Mouse (Mus musculus): Measurements from ENCODE around the gene Gm35315.
"Not testable (repeated sequence)": the region's sequence is repeated elsewhere in the genome, so short reads cannot be mapped to it uniquely, and the experiment has no call there.

Gene Gm35315

GRCm38 (mm10) chr5:110094030-110094846, at the start of gene Gm35315:
Gene Gm35315, minus strand, starts transcription at chr5:110094420.
- DNase-seq (ENCODE audit: low spot score in 2 of 2) = peak; percentile 84 to 85

DNA sequence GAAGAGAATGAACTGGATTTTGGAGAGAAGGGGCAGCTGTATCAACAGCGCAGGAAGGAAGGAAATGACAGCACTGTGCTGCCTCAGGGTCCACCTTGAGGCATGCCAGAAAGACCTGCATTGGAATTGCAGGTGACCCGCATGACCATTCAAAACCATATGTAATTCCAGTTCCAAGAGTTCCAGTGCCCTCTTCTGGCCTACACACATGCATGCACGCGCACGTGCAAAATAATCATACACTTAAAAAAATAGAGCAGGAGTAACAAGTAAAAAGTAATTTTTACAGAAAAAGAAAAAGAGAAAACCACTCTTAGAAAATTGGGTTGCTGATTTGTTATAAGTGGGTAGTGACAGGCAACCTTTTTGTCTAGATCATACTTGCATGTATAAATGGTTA, 48.8 kb upstream of the Gm35315 start:
- no peak for DNase-seq (ENCODE audit: low spot score in 2 of 2)

GRCm38 (mm10) chr5:110142309-110142708, 48.1 kb upstream of the Gm35315 start:
- DNase-seq (ENCODE audit: low spot score in 2 of 2) = no peak

- DNase-seq (ENCODE audit: low spot score in 2 of 2) = no peak
Measured at GRCm38 (mm10) chr5:110140424-110140823, 46.2 kb upstream of the Gm35315 start.

GRCm38 (mm10) chr5:110139325-110139724, 45.1 kb upstream of the Gm35315 start:
- no peak for DNase-seq (ENCODE audit: low spot score in 2 of 2)

DNA sequence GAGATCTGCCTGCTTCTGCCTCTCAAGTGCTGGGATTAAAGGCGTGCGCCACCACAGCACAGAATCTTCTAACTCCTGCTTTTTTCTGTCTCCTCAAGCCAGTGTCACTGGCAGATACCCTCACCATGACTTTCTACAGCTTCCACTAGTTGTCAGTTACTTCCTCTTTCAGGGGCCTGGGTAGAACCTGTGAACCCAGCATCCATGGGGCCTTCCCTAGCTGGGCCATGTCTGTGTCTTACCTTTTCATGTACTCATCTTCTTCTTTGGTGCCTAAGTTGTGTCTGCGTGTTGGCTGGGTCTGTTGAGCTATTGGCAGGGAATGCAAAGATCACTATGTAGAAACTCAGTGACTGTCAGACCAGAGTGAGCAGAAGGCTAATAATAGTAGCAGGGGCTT, 43.6 kb upstream of the Gm35315 start:
- DNase-seq (ENCODE audit: low spot score in 2 of 2) = no peak

DNA sequence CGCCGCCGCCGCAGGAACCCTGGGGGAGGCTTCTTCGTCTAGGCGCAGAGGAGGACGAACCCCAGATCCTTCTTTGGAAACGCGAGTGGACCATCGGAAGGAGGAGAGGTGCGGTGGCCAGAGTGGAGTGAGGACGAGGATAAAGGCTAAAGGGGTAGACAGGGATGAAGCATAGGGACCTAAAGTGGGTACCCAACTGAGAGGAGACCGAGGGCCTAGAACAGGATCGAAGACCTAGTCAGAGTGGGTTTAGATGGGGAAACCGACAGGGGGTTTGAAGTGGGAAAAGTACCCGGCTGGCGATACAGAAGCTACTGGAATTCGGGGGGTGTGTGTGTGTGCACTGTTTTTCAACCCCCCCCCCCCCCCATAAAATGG, 41.9 kb upstream of the Gm35315 start:
- DNase-seq (ENCODE audit: low spot score in 2 of 2) = no peak

DNA sequence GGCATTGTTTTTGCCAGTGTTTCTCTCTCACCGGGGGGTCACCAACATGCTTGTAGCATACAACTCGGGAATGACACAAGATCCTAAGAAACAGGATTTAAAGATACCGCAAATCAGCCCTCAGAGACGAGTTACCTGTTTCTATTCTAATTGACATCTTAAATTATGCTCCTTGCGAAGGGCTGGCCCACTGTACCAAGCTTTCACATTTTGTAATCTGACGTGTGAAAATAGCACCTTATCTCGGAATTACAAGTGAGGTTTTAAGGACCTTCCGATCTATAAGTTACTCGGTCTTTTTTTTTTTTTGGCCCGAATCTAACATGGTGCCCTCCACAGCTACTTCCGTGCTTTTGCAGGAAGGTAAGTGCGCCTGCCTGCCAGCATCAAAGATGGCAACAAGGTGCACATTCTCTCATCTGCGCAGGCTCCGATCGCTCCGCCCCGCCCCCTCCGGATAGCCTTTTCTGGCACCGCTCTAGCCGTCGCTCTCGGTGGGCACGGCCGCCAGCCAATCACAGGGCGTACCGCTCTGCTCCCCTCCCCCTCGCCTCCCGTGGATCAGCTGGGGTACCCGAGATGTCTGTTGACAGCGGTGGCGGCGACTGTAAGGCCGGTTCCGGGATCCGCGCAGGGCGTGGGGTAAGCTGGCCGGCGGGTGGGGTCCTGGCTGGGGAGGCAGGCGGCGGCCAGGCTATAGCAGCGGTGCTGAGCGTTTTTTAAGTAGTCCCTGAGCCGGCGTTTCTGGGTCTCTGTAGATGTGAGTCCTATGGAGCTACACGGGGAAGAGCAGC, 41.3 kb upstream of the Gm35315 start, which contains the start of gene Chfr:
Chfr (plus strand) TSS at position 550 of the 794 bp plus-strand sequence.
- peak; percentile 98 to 100 for DNase-seq (ENCODE audit: low spot score in 2 of 2)

DNA sequence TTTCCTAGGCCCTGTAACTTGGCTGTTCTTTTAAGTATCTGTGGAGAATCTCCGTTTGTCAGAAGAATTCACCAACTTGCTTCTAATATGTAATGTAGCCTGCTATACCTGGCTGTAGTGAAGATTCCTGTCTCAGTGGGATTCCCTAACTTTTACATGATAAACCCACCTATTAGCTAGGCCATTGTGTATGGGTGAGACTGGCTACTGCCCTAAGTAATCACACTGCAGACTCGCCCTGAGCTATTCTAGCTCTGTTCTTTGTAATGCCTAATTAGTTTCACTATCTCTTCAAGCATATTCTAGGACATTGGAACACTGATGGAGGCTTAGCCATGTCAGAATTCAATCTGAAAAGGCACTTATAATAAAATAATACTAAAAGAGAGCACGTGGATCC, 28.2 kb upstream of the Gm35315 start:
- DNase-seq (ENCODE audit: low spot score in 2 of 2) = not testable (repeated sequence)

DNA sequence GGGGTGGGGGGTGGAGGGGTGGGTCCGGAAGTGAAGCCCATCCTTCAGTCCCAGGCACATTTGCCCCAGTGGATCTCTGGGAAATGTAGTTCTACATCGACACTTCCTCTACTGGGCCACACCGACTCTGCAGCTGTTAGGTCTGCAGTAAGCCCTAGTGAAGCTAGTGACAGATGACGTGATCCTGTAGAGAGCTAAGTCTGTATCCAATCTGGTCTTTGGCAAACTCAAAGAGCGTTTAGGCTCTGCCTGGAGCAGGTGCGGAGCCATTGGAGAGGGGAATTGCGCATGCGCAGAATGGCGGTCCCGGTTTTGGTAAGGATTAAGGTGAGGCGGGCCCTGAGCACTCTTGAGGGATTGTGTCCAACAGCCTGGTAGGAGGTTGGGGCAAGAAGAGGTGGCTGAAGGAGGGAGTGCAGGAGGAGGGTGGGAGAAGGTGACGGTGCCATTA, 15.8 kb upstream of the Gm35315 start, which contains the start of gene Zfp605:
Zfp605 (plus strand) TSS at position 102 of the 451 bp plus-strand sequence.
- DNase-seq (ENCODE audit: low spot score in 2 of 2) = peak; percentile 87 to 89

DNA sequence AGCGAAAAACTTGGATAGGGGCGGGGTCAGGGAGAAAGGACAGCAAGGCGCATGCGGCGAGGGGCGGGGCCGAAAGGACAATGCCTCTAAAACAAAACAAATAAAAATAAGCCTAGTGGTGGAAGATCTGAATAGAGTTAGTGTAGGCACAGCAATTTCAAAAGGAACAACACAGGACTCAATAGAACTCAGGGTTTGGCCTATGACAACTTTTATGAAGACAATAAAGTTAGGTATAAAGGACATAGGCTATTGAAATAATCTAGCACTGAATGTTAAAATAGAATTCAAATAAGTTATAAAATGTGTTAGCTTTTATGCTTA, 14.0 kb upstream of the Gm35315 start:
- DNase-seq (ENCODE audit: low spot score in 2 of 2) = no peak

DNA sequence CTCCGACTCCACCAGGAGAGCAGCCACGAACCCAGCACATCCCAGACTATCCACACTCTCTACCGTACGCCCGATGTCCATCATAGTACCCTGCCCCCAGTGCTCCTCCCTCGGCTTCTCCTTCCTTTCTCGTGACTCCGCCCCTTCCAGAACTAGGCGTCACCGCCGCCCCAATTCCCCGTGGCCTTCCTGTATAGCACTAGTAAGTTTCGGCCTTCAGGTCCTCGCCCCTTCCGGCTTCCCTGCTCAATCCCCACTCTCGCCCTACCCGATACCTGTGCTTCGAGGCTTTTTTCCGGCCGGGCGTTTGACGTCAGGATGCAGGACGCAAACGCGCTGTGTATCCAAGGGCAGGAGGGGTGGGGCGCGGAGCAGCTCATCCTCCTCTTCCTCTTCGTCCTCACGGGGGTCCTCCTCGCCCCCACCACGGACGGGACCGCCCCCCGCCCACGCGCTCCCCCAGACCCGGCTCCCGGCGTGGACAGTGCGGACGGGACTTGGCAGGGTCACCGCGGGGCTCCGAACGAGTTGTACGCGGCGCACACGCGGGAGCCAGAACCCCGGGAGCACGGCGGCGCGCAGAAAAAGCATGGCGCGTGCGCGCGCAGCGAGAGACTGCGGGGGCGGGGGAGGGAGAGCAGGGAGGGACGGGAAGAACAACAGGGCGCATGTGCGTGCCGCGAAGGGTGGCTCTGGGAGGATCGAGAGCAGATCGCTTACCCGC, 13.5 kb upstream of the Gm35315 start, which contains the start of gene Gtpbp6:
Gtpbp6 (minus strand) TSS at position 617 of the 724 bp plus-strand sequence.
- DNase-seq (ENCODE audit: low spot score in 2 of 2) = peak; percentile 91 to 93

DNA sequence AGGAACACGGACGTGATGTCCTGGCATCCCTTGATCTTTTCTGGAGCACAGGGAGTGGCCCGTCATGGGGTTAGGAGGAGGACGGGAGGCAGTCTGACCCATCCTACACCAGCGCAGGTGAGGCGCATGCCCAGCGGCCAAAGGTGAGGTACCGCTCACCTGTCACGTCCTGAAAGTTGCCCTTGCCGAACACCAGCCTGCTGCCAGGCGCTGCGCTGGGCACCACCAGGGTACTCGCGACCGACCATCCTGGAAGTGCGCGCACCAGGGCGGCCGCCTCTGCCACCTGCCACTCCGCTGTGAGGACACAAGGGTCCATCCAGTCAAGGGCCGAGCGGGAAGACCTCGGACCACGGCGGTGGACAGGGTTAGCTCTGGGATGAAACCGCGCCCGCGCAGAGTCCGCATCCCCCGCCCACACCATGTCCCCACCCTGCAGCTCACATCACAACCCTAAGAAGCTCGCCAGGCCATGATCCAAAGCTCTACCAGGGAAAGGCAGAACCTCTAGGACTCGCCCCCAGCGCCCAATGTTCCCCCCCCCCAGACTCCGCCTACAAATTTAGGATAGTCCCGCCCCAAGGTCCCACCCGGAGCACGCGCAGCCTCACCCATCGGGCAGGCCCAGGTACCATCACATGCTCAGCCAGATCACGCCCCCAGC, 12.8 kb upstream of the Gm35315 start:
- peak; percentile 33 to 55 for DNase-seq (ENCODE audit: low spot score in 2 of 2)

GRCm38 (mm10) chr5:110106140-110106871, 12.1 kb upstream of the Gm35315 start:
- peak; percentile 16 to 24 for DNase-seq (ENCODE audit: low spot score in 2 of 2)

DNA sequence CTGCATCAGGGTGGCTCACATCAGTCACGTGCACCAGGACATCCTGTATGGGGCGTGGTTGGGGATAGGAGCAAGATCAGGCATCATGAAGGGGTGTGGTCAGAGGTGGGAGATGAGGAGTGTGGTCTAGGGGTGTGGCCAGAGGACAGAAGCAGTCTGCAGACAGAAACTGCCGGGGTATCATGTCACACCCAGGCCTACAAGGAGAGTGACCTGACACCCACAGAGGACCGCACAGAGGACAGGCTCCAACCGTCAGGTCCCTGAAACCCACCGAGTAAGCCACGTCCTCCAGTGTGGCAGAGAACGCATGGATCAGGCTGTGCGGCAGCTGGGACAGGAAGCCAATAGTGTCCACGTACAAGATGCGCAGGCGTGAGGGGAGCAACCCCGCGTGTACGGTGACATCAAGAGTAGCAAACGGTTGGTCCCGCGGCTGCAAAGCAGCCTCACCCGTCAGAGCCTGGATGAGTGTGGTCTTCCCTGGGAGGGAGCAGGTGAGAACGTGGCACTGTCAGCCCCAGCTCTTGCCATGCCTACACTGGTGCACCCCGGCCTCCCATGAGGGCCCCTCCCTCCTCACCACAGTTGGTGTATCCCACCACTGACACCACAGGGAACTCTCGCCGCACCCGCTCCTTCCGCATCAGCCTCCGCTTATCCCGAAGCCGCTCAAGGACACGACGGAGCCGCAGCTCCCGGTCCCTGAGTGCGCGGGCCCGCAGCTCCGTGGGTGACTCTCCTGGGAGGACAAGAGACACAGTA, 10.6 kb upstream of the Gm35315 start:
- peak in 1 of 2 experiments; percentile 20 for DNase-seq (ENCODE audit: low spot score in 2 of 2)

- peak in 1 of 2 experiments; percentile 18 for DNase-seq (ENCODE audit: low spot score in 2 of 2)
Measured at GRCm38 (mm10) chr5:110103901-110104615, 9.8 kb upstream of the Gm35315 start.

GRCm38 (mm10) chr5:110102853-110103625, 8.8 kb upstream of the Gm35315 start:
- DNase-seq (ENCODE audit: low spot score in 2 of 2) = peak in 1 of 2 experiments; percentile 19

- DNase-seq (ENCODE audit: low spot score in 2 of 2) = peak in 1 of 2 experiments; percentile 18
Measured at GRCm38 (mm10) chr5:110102429-110102828, 8.2 kb upstream of the Gm35315 start.

All from frontal cortex, postnatal 14 days (tissue).